Mouse (Mus musculus): Measurements from ENCODE around the gene Gtf2a1. TPM values are rescaled to one million over a fixed set of nuclear protein-coding genes. Genes with fewer than 3 reads are reported as not detected.

Gtf2a1 gene
- polyA plus RNA-seq, 1 experiment from 2014 or later: 63.6 TPM

Other genes starting within 250 kb of the Gtf2a1 start
- 11.1 and 12.0 TPM in 2 replicates for gene Cep128, start 206.1 kb downstream of the Gtf2a1 start, polyA plus RNA-seq (2016; fragmentation: Nextera tagmentation; extraction: Ambion mirVana)
- 0.92 and 1.2 TPM in 2 replicates for gene Tshr, start 205.9 kb downstream of the Gtf2a1 start, polyA plus RNA-seq (2016; fragmentation: Nextera tagmentation; extraction: Ambion mirVana)
- gene Ston2, start 197.9 kb upstream of the Gtf2a1 start, polyA plus RNA-seq (2016; fragmentation: Nextera tagmentation; extraction: Ambion mirVana): 11.9 and 14.2 TPM in 2 replicates